Mouse (Mus musculus): ENCODE measurements around the gene Uck1. TPM values are rescaled to one million over a fixed set of nuclear protein-coding genes. Genes with fewer than 3 reads are reported as not detected.

Gene Uck1
- polyA plus RNA-seq, 1 experiment = 23.5 TPM

DNA sequence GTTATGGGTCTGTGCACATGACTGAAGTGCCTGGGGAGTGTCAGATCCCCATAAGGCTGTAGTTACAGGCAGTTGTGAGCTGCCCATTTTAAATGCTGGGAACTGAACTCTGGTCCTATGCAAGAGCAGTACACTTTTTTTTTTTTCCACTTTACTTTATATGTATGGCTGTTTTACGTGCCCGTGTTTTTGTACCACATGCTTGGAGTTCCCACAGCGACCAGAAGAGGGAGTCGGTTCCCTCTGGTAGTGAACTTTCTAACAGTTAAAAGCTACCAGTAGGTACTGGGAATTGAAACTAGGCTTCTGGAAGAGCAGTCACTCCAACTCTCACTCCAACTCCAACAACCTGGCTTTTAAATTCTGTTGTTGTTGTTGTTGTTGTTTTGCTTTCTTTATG, 676 bp upstream of the Uck1 start:
- no peak for TF ChIP-seq CTCF (IDR thresholded peaks at IDR 0.05; ENCODE audit: control insufficient read depth, insufficient read depth, insufficient replicate concordance, low read depth, low read length)
- TF ChIP-seq POLR2A (IDR thresholded peaks at IDR 0.05; ENCODE audit: control insufficient read depth, low read depth, low read length) = no peak
- Histone ChIP-seq H3K4me3 (ENCODE audit: control insufficient read depth, low read depth, low read length) (no peak overlapping the region), H3K4me1 (ENCODE audit: control insufficient read depth, insufficient read depth, low read length) (peaks cover 9% of the 10 kb centered on the region), H3K27me3 (ENCODE audit: control insufficient read depth, insufficient read depth, low read length) (no peaks in the 10 kb centered on the region), H3K36me3 (ENCODE audit: control insufficient read depth, insufficient read depth, low read length) (no peaks in the 10 kb centered on the region), H3K27ac (ENCODE audit: control insufficient read depth, insufficient read depth, low read depth, low read length) (no peak overlapping the region)

- H3K4me3 ChIP-seq (ENCODE audit: control insufficient read depth, low read depth, low read length) = peak overlapping the region; percentile 93
- no peaks in the 10 kb centered on the region for H3K36me3 ChIP-seq (ENCODE audit: control insufficient read depth, insufficient read depth, low read length)
- peak overlapping the region; percentile 18; the same call in 1 of the 2 replicates for H3K27ac ChIP-seq (ENCODE audit: control insufficient read depth, insufficient read depth, low read depth, low read length)
- no peak for TF ChIP-seq CTCF (IDR thresholded peaks at IDR 0.05; ENCODE audit: control insufficient read depth, insufficient read depth, insufficient replicate concordance, low read depth, low read length)
- no peak for TF ChIP-seq POLR2A (IDR thresholded peaks at IDR 0.05; ENCODE audit: control insufficient read depth, low read depth, low read length)
- H3K27me3 ChIP-seq (ENCODE audit: control insufficient read depth, insufficient read depth, low read length) = no peaks in the 10 kb centered on the region
- peaks cover 9% of the 10 kb centered on the region for H3K4me1 ChIP-seq (ENCODE audit: control insufficient read depth, insufficient read depth, low read length)
These were observed 949 bp downstream of the Uck1 start for GRCm38 (mm10) chr2:32258887-32259533.

DNA sequence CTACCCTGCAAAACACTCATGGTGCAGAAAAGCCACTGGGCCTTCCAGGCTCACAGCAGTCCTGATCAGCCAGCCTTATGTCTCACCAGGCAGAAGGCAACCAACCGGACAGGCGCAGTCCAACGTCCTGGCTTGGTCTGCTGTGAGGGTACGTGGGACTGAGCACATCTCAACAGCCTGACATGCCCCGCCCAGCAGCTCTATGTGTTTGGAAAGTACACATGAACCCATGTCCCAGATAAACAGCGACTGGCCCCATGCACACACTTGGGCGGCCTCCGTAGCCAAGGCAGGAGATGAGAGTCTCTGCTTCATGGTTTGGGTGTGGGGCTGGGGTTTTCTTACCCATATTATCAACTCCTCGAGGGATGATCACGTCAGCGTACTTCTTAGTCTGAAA, 3.7 kb downstream of the Uck1 start:
- Histone ChIP-seq H3K4me3 (ENCODE audit: control insufficient read depth, low read depth, low read length) (no peak overlapping the region), H3K27me3 (ENCODE audit: control insufficient read depth, insufficient read depth, low read length) (no peaks in the 10 kb centered on the region), H3K27ac (ENCODE audit: control insufficient read depth, insufficient read depth, low read depth, low read length) (no peak overlapping the region), H3K36me3 (ENCODE audit: control insufficient read depth, insufficient read depth, low read length) (peaks cover 3% of the 10 kb centered on the region; the same call in 1 of the 2 replicates), H3K4me1 (ENCODE audit: control insufficient read depth, insufficient read depth, low read length) (peaks cover 20% of the 10 kb centered on the region)
- TF ChIP-seq POLR2A (IDR thresholded peaks at IDR 0.05; ENCODE audit: control insufficient read depth, low read depth, low read length) = no peak
- no peak for TF ChIP-seq CTCF (IDR thresholded peaks at IDR 0.05; ENCODE audit: control insufficient read depth, insufficient read depth, insufficient replicate concordance, low read depth, low read length)

GRCm38 (mm10) chr2:32254563-32254962, 5.4 kb downstream of the Uck1 start:
- Histone ChIP-seq H3K4me3 (ENCODE audit: control insufficient read depth, low read depth, low read length) (no peak overlapping the region), H3K27ac (ENCODE audit: control insufficient read depth, insufficient read depth, low read depth, low read length) (no peak overlapping the region), H3K27me3 (ENCODE audit: control insufficient read depth, insufficient read depth, low read length) (no peaks in the 10 kb centered on the region), H3K36me3 (ENCODE audit: control insufficient read depth, insufficient read depth, low read length) (peaks cover 4% of the 10 kb centered on the region; the same call in 1 of the 2 replicates), H3K4me1 (ENCODE audit: control insufficient read depth, insufficient read depth, low read length) (peaks cover 22% of the 10 kb centered on the region)
- no peak for TF ChIP-seq POLR2A (IDR thresholded peaks at IDR 0.05; ENCODE audit: control insufficient read depth, low read depth, low read length)
- TF ChIP-seq CTCF (IDR thresholded peaks at IDR 0.05; ENCODE audit: control insufficient read depth, insufficient read depth, insufficient replicate concordance, low read depth, low read length) = no peak

- Histone ChIP-seq H3K36me3 (ENCODE audit: control insufficient read depth, insufficient read depth, low read length) (peaks cover 4% of the 10 kb centered on the region; the same call in 1 of the 2 replicates), H3K27me3 (ENCODE audit: control insufficient read depth, insufficient read depth, low read length) (no peaks in the 10 kb centered on the region), H3K4me3 (ENCODE audit: control insufficient read depth, low read depth, low read length) (no peak overlapping the region), H3K27ac (ENCODE audit: control insufficient read depth, insufficient read depth, low read depth, low read length) (peak overlapping the region; percentile 61), H3K4me1 (ENCODE audit: control insufficient read depth, insufficient read depth, low read length) (peaks cover 22% of the 10 kb centered on the region)
- TF ChIP-seq POLR2A (IDR thresholded peaks at IDR 0.05; ENCODE audit: control insufficient read depth, low read depth, low read length) (no peak), CTCF (IDR thresholded peaks at IDR 0.05; ENCODE audit: control insufficient read depth, insufficient read depth, insufficient replicate concordance, low read depth, low read length) (no peak)
These were observed 6.6 kb downstream of the Uck1 start for GRCm38 (mm10) chr2:32253352-32253751.

- TF ChIP-seq CTCF (IDR thresholded peaks at IDR 0.05; ENCODE audit: control insufficient read depth, insufficient read depth, insufficient replicate concordance, low read depth, low read length) = no peak
- peak; percentile 33; the same call in 1 of the 2 replicates for TF ChIP-seq POLR2A (IDR thresholded peaks at IDR 0.05; ENCODE audit: control insufficient read depth, low read depth, low read length)
- peaks cover 22% of the 10 kb centered on the region for H3K4me1 ChIP-seq (ENCODE audit: control insufficient read depth, insufficient read depth, low read length)
- no peak overlapping the region for H3K4me3 ChIP-seq (ENCODE audit: control insufficient read depth, low read depth, low read length)
- peak overlapping the region; percentile 84 for H3K27ac ChIP-seq (ENCODE audit: control insufficient read depth, insufficient read depth, low read depth, low read length)
- H3K27me3 ChIP-seq (ENCODE audit: control insufficient read depth, insufficient read depth, low read length) = no peaks in the 10 kb centered on the region
- H3K36me3 ChIP-seq (ENCODE audit: control insufficient read depth, insufficient read depth, low read length) = peaks cover 4% of the 10 kb centered on the region
These were observed 7.3 kb downstream of the Uck1 start for GRCm38 (mm10) chr2:32252658-32253057.

DNA sequence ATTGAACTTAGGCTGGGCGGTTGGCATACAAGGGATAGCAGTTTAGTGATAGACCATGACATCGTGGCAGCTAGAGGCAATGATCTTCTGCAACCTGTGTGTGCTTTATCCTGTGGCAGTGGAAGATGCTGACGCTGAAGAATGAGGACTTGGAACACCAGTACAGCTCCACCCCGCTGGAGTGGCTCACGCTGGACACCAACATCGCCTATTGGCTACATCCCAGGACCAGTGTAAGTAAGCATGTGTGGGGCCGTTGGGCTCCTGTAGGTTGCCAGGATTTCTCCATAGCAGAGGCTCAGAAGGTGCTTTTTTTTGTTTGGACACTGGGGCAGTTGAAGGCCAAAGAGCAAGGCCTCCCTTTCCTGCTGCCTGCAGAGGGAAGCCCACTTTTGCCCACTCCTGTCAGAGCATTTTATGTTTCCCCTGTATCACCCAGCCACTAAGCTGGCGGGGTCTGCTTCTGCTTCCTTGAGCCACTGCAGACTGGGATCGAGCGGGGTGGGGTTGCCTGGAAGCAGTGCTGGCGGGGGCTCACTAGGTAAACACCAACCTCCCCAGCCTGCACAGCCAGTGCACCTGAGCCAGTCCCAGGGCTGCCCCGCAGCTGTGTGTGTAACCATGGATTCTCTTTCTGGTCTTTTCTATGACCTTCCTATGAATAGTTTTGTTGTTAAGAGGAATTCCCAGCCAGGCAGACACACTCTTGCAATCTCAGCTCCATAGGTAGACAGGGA, 8.0 kb downstream of the Uck1 start:
- H3K4me3 ChIP-seq (ENCODE audit: control insufficient read depth, low read depth, low read length) = no peak overlapping the region
- TF ChIP-seq POLR2A (IDR thresholded peaks at IDR 0.05; ENCODE audit: control insufficient read depth, low read depth, low read length) (no peak), CTCF (IDR thresholded peaks at IDR 0.05; ENCODE audit: control insufficient read depth, insufficient read depth, insufficient replicate concordance, low read depth, low read length) (no peak)
- no peaks in the 10 kb centered on the region for H3K27me3 ChIP-seq (ENCODE audit: control insufficient read depth, insufficient read depth, low read length)
- H3K27ac ChIP-seq (ENCODE audit: control insufficient read depth, insufficient read depth, low read depth, low read length) = peak overlapping the region; percentile 84
- H3K4me1 ChIP-seq (ENCODE audit: control insufficient read depth, insufficient read depth, low read length) = peaks cover 22% of the 10 kb centered on the region
- H3K36me3 ChIP-seq (ENCODE audit: control insufficient read depth, insufficient read depth, low read length) = peaks cover 5% of the 10 kb centered on the region

All from testis, adult 2 months (tissue).